In the genomic region with DNA sequence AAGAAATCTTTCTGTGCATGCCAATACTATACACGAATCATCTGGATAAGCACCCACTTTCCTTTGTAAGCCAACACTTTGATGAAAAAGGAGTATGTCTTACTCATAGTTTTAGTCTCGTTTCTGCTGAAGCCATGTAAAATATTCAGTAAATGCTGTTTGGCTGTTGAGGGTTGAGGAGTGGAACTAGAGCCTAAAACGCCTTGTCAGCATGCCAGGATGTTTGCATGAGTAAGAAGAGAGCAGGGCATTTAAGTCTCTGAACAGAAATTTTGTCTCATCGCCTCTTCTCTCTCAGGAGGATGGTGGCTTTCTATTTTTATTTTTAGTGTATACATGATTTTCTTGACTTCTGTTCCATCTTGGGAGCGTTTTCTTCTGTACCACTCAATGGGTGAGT, we compare ENCODE assay signal across 16 mouse cellular contexts.
DNase-seq lines count a peak whose midpoint lies in the region; ATAC-seq and TF ChIP-seq lines count a peak whose summit lies in the region.
"Had no signal": no experiment of that assay in that cellular context is flagged by ENCODE, and none has a peak within 500 bp of the region (broad histone marks: within the 10 kb centered on the region; RNA-seq: fewer than 3 reads in every experiment).

No protein-coding gene starts in this region.

- no peak overlapping the region for H3K4me3 ChIP-seq in limb, embryonic 14.5 days (replicated peaks; ENCODE audit: low read length)
- H3K4me3 ChIP-seq in limb, embryonic 10.5 days: no peak overlapping the region
- H3K4me3 ChIP-seq: erythroblast, embryonic 14.5 days; layer of hippocampus, adult 2 months; limb, embryonic 13.5 days had no signal

- no peaks in the 10 kb centered on the region for H3K36me3 ChIP-seq in limb, embryonic 14.5 days (ENCODE audit: control insufficient read depth, insufficient read depth, low read length)
- H3K36me3 ChIP-seq in limb, embryonic 10.5 days: no peaks in the 10 kb centered on the region
- H3K36me3 ChIP-seq: limb, embryonic 13.5 days had no signal

- no peaks in the 10 kb centered on the region for H3K27me3 ChIP-seq in limb, embryonic 14.5 days (ENCODE audit: control insufficient read depth, insufficient read depth, low read length)
- H3K27me3 ChIP-seq in limb, embryonic 10.5 days (ENCODE audit: low read depth, poor library complexity, severe bottlenecking): no peaks in the 10 kb centered on the region
- H3K27me3 ChIP-seq: limb, embryonic 13.5 days had no signal

- TF ChIP-seq CTCF in brain, embryonic 14.5 days (IDR thresholded peaks at IDR 0.05; ENCODE audit: borderline replicate concordance, extremely low read depth, insufficient read depth, insufficient read length): no peak

- H3K4me2 ChIP-seq in limb, embryonic 14.5 days (replicated peaks; ENCODE audit: low read depth, low read length, severe bottlenecking): no peak overlapping the region
- H3K4me2 ChIP-seq: heart, embryonic 11.5 days; limb, embryonic 13.5 days had no signal

- H3K9me3 ChIP-seq in limb, embryonic 14.5 days (ENCODE audit: control insufficient read depth, low read length): no peaks in the 10 kb centered on the region
- no peaks in the 10 kb centered on the region for H3K9me3 ChIP-seq in limb, embryonic 10.5 days (replicated peaks)
- H3K9me3 ChIP-seq: limb, embryonic 13.5 days had no signal

- H3K9ac ChIP-seq in limb, embryonic 14.5 days (ENCODE audit: low read depth, low read length, severe bottlenecking): no peak overlapping the region
- H3K9ac ChIP-seq: limb, embryonic 13.5 days had no signal

- no peak overlapping the region for H3K27ac ChIP-seq in limb, embryonic 14.5 days (replicated peaks; ENCODE audit: low read depth, low read length)
- H3K27ac ChIP-seq in limb, embryonic 10.5 days: no peak overlapping the region
- H3K27ac ChIP-seq: layer of hippocampus, adult 2 months; limb, embryonic 13.5 days had no signal

- H3K4me1 ChIP-seq in limb, embryonic 14.5 days (ENCODE audit: control insufficient read depth, insufficient read depth, low read length): no peaks in the 10 kb centered on the region
- H3K4me1 ChIP-seq in limb, embryonic 10.5 days: no peaks in the 10 kb centered on the region
- H3K4me1 ChIP-seq: limb, embryonic 13.5 days had no signal

- 81% methylated on average over 5 of the region's 5 CpGs for WGBS in limb, embryonic 14.5 days
- WGBS in limb, embryonic 10.5 days: 88% methylated on average over 5 of the region's 5 CpGs

- DNase-seq in limb, embryonic 14.5 days (ENCODE audit: low spot score): peak; percentile 7
- DNase-seq in limb, embryonic 10.5 days (ENCODE audit: low spot score): no peak
- DNase-seq in brain, embryonic 14.5 days (ENCODE audit: low read depth): peak; percentile 13
- DNase-seq in right cerebral cortex, adult 18-20 months: peak; percentile 68
- DNase-seq in heart, postnatal 4 days: no peak
- no peak for DNase-seq in spleen, adult 18-20 months
- DNase-seq in cerebellum, adult 8-10 months: no peak
- DNase-seq: cerebellum, adult 9-10 months; embryo, embryonic 11 days; heart, postnatal 36 days; lung, postnatal 36 days; midbrain, embryonic 14.5 days had no signal

- ATAC-seq in limb, embryonic 14.5 days (ENCODE audit: low FRiP score, low read depth): no peak

- TF ChIP-seq POLR2A in limb, embryonic 14.5 days (IDR thresholded peaks at IDR 0.05; ENCODE audit: borderline replicate concordance, extremely low read depth, insufficient read depth, insufficient read length): no peak
- no peak for TF ChIP-seq POLR2A in brain, embryonic 14.5 days (IDR thresholded peaks at IDR 0.05; ENCODE audit: borderline replicate concordance, extremely low read depth, insufficient read depth, insufficient read length, poor library complexity, severe bottlenecking)

Comparison
In these comparisons a context has a peak if more than half of its experiments do, and no peak if none do; other contexts are left out.
1. DNase-seq: peak in limb, embryonic 14.5 days (single experiment), brain, embryonic 14.5 days (single experiment) and right cerebral cortex, adult 18-20 months (single experiment); none in limb, embryonic 10.5 days (single experiment), heart, postnatal 4 days (single experiment), spleen, adult 18-20 months (0 of 2) and cerebellum, adult 8-10 months (single experiment).